Mouse (Mus musculus): ENCODE measurements around the gene Ccdc62.

Ccdc62 gene

DNA sequence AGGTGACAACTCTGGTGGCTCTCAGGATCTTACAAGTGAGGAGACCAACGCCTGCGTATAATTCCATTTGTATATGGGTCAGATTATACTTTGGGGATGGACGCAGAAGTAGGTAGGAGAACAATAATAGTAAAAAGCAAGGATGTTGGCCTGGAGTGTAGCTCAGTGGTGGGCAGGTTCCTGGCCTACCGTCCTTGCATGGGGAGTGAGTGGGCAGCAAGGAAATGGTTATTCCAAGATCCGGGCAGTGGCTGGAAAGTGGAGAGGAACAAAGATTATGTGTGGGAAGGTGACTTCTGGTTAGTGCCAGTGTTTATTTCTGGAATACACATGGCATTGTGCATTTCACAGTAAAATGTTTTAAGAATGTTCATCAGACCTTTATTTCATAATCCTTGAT lies 5.5 kb downstream of the Ccdc62 start:
- DNase-seq (ENCODE audit: low spot score), result no peak

DNA sequence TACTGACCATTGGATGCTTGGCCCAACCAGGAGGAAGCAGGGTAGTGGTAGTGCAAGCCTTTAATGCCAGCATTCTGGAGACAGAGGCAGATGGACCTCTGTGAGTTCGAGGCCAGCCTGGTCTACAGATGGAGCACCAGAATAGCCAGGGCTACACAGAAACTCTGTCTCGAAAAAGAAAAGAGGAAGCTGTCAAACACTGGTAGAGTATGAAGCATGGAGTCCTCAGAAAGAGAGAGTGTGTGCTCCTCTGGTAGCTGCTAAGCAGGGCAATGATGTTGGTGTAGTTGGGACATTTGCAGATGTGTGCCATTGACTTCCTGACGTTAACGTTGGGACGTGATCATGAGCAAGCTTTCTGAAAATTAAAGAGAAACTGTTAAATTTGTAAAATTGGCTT lies 8.0 kb downstream of the Ccdc62 start:
- DNase-seq (ENCODE audit: low spot score), result no peak

DNA sequence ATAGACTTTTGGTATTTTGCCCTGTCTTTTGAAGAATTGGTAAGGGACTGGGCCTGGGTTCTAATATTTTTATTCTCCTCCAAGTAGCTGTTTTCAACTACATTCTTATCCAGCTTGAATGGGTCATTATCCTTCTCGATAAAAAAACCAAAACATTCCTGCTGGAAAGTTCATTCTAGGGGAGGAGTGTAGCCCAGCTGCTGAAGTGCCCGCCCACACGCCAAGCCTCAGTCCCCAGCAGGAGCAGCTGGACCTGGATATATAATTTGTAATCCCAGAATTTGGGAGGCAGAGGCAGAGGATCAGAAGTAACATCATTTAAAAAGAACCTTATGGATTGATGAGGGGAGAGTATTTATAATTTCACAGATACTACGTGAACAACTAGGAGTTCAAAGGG lies 16.1 kb downstream of the Ccdc62 start:
- no peak for DNase-seq (ENCODE audit: low spot score)

DNA sequence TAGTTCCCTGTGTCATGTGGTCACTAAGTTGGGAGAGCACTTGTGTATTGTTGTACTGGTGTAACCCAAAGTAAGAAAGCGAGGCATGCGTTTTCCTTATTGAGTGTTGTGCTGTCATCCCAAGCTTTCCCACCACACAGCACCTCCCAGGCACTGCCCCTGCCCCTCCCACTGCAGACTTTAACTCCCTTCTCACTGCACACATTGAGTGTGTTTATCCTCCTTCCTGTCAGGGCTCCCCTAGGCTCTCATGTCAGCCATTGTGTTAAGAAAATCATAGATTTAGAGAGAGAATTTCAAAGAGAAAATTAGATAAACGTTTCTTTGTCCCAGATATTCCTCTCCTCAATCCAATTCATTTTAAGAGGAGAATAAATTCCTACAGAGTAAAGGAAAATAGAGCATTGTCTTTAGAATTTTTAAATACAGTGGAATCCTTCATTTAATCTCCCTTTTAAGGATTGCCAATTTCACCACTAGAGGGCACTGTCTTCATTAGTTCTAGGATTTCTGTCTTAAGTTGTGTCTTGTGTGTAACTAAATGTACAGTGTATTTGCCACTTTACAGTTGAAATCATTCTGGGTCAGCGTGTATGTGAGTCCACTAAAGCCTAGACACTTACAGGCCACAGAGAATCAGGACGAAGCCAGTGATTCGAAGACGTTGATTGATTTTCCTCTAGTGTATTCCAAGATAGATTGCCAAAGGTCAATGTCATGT lies 16.7 kb downstream of the Ccdc62 start:
- DNase-seq (ENCODE audit: low spot score), result no peak

DNA sequence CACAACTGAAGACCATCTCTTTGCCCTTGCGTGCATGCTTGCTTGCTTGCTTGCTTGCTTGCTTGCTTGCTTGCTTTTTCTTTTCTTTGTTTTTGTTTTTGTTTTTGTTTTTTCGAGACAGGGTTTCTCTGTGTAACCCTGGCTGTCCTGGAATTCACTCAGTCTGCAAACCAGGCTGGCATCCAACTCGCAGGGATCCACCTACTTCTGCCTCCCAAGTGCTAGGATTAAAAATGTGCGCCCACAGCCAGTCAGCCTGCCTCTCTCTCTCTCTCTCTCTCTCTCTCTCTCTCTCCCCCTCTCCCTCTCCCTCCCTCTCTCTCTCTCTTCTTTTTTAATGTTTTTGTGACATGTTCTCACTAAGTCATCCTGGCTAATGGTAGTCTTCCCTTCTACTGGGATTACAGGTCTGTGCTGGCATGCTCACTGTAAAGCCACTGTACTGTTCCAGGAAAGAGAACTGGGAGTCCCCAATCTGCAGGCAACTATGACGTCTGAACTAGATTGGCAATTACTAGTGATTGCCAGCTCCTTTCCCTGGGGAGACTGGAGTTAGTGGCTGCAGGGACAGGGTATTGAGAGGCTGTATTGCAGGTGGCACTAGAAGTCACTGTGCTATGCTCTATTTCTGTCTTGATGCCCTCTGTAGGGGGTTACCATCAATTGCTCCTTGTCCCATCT lies 22.0 kb downstream of the Ccdc62 start:
- no peak for DNase-seq (ENCODE audit: low spot score)

DNA sequence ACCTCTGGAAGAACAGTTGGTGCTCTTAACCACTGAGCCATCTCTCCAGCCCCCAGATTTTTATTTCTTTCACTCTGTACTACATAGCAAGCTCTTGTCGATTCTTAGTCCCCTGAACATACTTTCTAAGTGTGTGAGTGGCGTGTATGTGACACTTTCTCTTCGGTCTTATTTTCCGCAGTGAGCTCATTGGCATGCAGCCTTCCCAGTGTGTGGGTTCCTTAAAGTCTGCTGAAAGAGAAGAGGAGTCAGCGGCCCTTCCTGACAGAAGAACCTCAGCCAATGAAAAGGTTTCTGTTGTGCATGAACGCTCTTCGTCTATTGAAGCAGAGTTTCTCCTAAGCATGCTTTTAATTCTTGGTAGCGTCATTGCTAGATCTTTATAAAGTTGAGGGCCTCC lies 26.7 kb downstream of the Ccdc62 start:
- DNase-seq (ENCODE audit: low spot score), result no peak

DNA sequence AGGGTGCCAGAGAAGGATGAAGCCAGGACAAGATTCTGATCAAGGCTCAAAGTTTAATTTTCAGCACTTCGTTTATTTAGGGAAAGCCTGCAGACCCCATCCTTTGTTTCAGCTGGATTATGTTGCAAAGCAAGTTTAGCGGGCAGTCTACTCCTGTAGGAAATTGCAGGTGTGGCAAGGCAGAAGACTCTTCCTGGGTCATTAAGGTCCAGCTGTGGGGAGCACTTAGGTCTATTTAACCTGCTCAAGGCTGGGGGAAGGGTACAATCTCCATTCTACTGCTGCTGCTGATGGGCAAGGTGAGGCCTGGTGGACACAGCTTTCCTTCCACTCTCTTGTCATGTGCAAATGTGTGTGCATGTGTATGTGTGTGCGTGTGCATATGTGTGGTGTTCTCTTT lies 28.5 kb downstream of the Ccdc62 start:
- DNase-seq (ENCODE audit: low spot score), result no peak

DNA sequence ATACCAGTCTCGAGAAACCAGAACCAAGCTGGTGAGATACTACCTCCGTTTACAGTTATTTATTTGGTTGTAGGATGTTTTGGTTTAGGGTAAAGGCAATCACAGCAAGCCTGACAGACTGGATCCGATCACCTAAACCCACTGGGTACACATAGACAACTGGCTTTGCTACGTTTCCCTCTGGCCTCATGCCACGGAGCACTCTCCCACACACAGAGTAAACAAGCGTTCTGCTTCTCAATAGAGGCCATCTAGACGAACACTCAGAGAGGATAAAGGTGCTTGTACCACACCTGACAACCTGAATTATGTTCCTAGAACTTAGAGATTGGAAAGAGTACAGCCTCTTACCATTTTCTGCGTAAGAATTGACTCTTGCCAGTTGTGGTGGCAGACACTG lies 29.6 kb downstream of the Ccdc62 start:
- DNase-seq (ENCODE audit: low spot score), result no peak

DNA sequence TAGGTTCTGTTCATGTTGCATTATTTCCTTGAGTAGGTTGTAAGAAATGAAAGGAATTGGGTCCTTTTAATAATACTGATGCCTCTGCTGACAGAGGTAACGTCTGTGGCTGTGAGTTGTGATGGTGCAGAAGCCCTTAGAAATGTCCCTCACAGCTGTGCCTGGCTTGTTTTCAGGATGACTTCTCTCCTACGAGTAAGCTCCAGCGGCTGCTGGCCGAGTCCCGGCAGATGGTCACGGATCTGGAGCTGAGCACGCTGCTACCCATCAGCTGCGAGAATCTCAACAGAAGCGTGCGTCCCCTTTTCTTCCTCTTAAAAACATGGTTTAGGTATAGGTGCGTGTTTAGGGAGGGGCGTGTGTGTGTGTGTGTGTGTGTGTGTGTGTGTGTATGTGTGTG lies 30.6 kb downstream of the Ccdc62 start:
- DNase-seq (ENCODE audit: low spot score), result no peak

DNA sequence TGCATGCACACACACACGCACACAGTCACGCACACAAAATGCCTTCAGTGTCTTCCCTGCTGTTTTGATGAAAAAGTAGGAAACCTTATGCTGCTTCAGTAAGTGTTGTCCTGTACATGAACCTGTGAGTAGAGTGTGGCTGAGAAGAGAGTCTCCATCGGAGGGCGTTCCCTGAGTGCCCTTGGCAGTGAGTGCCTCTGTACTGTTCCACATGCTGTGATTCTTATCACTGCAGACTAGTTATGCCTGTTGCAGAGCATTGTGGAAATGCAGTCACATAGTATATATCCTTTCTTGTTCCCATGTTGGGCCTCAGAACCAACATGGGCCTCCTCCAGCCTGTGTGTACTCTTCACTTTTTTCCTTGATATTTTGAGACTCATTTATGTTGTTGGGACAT lies 33.7 kb downstream of the Ccdc62 start:
- no peak for DNase-seq (ENCODE audit: low spot score)

DNA sequence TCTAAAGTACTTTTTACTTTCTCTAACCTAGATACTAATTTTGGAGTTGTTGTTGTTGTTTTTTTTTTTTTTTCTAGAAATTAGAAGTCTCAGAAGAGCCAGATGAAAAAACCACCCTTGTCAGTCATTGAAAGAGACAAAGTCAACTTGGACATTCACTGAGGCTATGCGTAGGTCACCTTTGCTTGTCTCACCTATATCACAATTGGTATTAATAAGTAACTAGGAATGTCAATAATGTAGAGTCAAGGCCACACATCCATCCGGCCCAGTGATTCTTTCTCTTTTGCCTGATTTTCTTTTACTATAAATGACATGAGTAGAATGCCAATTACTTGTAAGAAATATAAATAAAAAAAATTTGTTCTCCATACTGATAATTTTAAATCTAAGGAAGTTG lies 36.3 kb downstream of the Ccdc62 start:
- no peak for DNase-seq (ENCODE audit: low spot score)

DNA sequence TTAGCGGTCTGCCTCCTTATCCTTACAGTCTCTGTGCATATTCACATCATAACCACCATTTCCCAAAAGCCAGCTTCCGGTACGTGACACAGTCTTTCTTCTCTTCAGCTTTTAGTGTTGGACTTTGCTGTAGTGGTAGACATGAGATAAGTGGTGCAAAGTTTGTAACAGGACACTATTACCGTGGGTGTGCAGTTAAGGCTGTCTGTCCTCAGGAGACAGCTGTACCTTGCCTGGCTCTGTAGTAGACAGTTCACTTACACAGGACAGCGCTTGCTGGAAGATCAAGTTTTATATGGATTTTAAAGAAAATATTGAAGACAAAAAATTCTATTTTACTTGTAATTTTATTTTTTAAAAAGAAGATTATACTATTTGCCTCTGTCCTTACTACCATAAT lies 38.0 kb downstream of the Ccdc62 start:
- DNase-seq (ENCODE audit: low spot score), result no peak

DNA sequence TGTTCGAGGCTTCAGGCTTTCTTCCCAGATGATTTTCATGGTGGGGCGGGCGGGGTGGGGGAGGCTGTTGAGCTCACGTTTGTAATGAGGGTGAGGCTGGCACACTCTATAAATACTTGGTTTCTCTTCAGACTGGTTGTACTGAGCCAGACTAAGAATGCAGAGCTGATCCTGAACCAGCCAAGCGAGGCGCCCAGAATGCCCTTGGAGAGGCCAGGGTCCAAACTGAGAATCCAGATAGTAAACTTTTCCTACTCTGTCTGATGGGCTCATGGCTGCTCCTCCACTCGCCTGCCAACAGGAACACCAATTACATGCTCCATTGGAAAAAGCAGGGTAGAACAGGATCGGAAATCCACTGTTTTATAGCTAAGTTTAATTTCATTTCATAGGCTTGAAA lies 38.7 kb downstream of the Ccdc62 start:
- no peak for DNase-seq (ENCODE audit: low spot score)

DNA sequence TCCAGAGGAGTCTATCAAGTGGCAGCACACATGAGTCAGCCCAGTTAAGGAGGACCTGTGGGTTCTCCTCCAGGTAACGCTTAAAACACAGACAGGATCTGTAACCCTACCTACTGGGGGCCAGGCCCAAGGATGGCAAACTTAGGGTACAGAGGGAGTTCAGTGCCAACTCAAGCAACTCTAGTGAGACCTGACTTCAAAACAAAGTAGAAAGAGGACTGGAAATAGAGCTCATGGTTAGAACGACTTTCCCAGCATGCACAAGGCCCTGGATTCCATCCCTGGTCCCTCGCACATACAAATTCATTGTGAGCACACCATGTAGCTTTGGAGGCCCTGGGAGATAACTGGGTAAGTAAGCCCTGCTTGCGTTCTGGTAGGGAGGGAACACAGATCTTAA lies 40.1 kb downstream of the Ccdc62 start:
- DNase-seq (ENCODE audit: low spot score), result no peak

DNA sequence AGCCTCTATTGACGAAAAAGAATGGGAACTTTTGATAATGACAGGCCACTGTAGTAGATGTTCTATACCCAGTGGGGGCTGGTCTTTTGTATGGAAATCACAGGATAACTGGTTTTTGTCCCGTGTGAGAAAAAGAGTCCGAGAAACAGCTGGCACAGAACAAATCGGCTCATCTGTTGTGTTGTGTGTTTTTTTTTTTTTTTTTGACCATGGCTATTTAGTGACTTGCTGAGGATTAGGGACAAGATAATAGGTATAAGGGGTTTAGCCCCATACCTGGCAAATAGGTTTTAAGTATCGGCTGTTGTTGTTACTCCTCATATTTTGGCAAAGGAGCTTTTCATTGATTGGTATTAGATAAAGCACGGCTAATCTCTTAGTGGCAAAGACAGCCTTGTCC lies 42.0 kb downstream of the Ccdc62 start:
- DNase-seq (ENCODE audit: low spot score), result no peak

DNA sequence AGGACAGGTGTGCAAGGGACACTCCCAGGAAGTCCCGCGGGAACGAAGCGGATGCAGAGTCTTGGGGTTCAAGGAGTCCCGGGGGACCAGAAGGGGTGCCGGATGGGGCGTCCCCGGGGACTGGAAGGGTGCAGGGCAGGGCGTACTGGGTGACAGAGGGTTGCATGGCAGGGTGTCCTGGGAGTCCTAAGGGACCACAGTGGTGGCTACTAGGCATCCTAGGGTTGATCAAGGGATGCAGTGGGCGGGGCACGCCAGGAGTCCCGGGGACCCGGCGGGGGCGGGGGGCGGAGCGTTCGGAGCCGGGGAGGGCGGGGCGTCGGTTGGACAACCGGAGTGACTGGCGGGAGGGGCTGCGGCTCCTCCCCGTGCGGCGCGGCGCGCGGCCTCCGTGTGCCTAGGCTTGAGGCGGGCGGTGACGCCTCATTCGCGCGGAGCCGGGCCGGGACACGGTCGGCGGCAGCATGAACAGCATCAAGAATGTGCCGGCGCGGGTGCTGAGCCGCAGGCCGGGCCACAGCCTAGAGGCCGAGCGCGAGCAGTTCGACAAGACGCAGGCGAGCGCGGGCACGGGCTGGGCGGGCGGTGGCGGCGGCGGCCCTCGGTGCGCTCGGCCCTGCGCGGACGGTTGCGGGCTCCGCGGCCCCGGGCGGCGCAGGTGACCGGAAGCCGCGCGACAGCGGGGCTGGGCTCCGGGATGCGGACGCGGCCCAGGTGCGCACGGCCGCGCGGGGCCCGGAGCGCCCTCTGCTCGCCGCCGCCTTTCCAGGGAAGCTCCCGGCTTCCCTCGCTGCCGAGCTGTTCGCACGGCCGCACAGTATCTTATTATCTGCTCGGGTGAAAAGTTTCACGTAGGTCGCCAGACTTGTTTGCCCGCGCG lies 43.1 kb downstream of the Ccdc62 start, which contains the start of gene Hip1r:
Gene Hip1r, plus strand, starts transcription at position 330 of the 880 bp plus-strand sequence.
- no peak for DNase-seq (ENCODE audit: low spot score)

DNA sequence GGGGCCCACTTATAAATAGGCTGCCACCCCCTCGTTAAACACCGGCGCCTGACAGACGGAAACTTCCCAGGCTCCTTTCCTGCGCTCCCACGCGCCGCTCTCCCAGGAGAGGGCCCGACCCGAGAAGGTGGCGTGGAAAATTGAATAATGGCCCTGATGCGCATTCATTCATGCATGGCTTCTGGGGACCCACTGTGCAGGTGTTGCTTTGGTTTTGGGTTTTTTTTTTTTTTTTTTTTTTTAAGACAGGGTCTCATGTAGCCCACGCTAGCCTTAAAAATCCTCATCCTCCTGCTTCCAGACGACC lies 43.7 kb downstream of the Ccdc62 start:
- no peak for DNase-seq (ENCODE audit: low spot score)

DNA sequence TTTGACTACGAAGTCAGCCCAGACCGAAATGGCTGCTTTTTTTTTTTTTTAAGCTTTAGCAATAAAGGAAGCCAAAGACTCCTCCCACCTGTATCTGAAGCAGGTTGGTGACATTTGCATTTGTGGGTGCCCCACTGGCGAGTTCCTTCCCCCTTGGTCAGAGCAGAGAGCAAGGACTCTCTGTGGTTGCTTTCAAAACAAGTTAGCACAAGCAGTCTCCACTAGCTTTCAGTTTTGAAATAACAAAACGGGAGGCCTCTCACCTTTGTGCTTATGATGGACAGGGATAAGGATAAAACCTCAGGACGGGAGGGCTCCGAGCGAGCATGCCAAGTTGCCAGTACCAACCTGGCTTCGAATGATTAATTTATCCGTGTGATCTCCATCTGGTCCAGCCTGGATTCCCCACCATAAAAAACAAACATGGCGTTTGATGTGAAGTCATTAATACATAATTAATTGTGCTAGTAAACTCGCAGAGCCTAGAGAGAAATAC lies 44.2 kb downstream of the Ccdc62 start:
- no peak for DNase-seq (ENCODE audit: low spot score)

DNA sequence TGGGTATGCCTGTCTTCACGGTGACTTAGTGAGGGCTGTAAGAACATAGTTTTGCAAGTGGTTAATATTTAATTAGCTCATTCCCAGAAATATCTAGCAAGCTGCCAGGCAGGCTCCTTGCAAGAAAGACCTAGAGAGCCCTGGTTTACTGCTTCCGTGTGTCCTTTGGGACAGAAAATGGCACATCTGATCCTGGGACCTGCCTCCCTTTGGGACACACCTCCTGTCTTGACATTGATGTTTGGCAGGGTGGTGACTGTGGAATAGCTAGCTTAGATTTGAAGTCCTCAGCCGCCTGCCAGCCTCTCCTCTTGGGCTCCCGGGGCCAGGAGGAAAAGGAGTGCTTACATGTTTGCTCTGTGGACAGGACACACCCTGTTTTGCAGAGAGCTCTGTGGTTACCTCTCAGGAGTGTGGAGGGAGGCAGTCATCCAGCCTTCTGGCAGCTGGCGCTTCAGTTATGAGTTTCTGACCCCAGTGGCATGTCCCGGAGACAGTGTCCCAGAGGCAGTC lies 45.2 kb downstream of the Ccdc62 start:
- no peak for DNase-seq (ENCODE audit: low spot score)

DNA sequence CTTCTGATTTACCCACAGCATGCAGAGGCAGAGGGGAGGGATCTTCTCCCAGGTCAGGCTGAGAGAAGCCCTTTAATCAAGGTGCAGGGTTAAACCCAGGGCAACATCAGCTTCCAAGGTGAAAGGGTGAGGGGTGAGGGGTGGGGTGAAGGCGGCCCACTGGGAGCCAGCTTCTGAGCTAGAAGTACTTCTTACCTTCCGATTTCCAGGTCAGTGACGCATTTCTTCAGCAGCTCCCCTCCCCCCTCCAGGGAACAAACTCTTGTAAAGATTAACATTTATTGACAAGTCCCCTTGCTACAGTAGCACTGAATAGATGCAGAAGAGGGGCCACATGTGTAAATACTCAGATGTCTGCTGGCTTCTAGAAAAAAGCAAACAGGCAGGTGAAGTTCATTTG lies 46.8 kb downstream of the Ccdc62 start:
- no peak for DNase-seq (ENCODE audit: low spot score)

DNA sequence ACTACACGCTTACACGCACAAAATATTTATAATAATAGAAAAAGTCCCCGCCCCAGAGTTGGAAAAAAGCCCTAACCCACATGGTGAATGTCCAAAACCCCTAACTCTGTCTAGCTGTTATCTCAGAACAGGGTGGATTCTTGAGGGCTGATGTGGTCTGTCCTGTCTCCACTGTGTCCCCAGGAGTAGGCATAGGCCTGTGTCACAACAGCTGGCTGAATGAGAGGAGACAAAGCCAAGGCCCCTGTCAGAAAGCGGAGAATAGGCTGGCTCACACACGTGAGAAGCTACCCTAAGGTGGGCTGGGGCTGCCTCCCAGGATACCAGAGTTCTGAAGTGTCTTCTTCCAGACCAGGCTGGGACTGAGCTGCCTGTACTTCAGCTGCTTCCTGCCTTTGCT lies 47.7 kb downstream of the Ccdc62 start:
- no peak for DNase-seq (ENCODE audit: low spot score)

DNA sequence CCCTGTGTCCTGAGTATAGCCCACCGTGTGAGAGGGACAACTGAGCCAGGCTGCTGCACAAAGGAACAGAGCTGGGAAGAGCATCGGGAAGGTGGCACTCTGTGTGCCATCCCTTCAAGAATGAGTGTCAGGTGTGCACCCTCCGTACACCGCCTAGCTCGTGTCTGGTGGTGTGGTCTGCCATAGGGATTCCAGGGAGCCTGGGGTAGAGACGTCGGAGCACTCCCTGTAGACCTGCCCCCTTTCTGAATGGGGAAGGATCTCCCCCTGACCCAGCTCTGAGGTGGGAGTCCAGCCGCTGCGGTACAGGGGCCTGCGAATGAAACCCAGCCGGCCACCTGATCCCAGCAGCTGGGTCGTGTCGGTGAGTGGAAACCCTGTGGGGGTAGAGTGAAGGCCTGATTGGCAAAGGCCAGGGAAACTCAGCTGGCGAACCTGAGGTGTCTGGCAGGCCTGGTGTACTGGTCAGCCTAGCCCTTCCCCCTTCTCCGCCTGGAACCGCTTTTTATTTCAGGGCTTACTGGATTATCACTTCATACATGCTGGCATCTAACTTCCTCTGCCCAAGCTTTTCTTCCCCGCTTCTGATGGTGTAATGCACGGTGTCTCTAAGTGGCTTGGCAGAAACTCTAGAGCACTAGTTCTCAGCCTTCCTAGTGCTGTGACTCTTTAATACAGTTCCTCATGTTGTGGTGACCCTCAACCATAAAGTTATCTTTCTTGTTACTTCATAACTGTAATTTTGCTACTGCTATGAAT lies 48.9 kb downstream of the Ccdc62 start:
- DNase-seq (ENCODE audit: low spot score), result no peak

All from left cerebral cortex, adult 11 months (tissue).